Mouse (Mus musculus) spleen, adult 2 months (tissue): Measurements from ENCODE around the gene Ccdc12. TPM values are rescaled to one million over a fixed set of nuclear protein-coding genes. Genes with fewer than 3 reads are reported as not detected.

Experiments
- DNase-seq, 2 experiments: peaks; one replicate each; pipeline versions ENCODE4 v3.0.0 to v3.0.0-alpha.2; 2012 to 2021; ENCODE audit warnings: low spot score in 2 of 2, low read depth in 1 of 2
- H3K27ac ChIP-seq: fragments of 200-500 bp; 2 replicates; pipeline ENCODE4 v1.5.1; 2012; ENCODE audit warnings: low read length, inconsistent platforms; ENCODE audit not compliant: insufficient read depth
- H3K27me3 ChIP-seq: fragments of 200-500 bp; 2 replicates; pipeline ENCODE4 v1.6.1; 2012; ENCODE audit warnings: mild to moderate bottlenecking, moderate library complexity, low read length, inconsistent platforms; ENCODE audit not compliant: control insufficient read depth, insufficient read depth
- H3K36me3 ChIP-seq: fragments of 200-500 bp; 2 replicates; pipeline ENCODE4 v1.6.1; 2012; ENCODE audit warnings: mild to moderate bottlenecking, low read length, inconsistent platforms; ENCODE audit not compliant: control insufficient read depth, insufficient read depth
- H3K4me1 ChIP-seq: fragments of 200-500 bp; 2 replicates; pipeline ENCODE4 v1.6.1; 2011; ENCODE audit warnings: inconsistent platforms; ENCODE audit not compliant: control insufficient read depth, insufficient read depth, insufficient read length
- H3K4me3 ChIP-seq: fragments of 200-500 bp; 2 replicates; pipeline ENCODE4 v1.5.1; 2011; ENCODE audit warnings: mild to moderate bottlenecking, inconsistent platforms; ENCODE audit not compliant: insufficient read depth, insufficient read length; ENCODE audit errors: extremely low read depth
- CTCF ChIP-seq: fragments of 200-500 bp; IDR thresholded peaks from 2 replicates; pipeline ENCODE4 v1.5.1; 2011; ENCODE audit warnings: mild to moderate bottlenecking, inconsistent platforms; ENCODE audit not compliant: insufficient read depth, insufficient read length, insufficient replicate concordance; ENCODE audit errors: extremely low read depth
- POLR2A ChIP-seq: fragments of 200-500 bp; IDR thresholded peaks from 2 replicates; pipeline ENCODE4 v1.6.1; 2011; ENCODE audit warnings: low read depth, low read length, inconsistent platforms
- WGBS: fragments of 180-500 bp; shearing (Covaris S2); methylation state at CpG from one replicate; pipeline ENCODE4 v1.1.7; 2018; 5-methylcytosine and 5-hydroxymethylcytosine counted together
- polyA plus RNA-seq: library from polyadenylated mRNA; depleted of rRNA; stranded (reverse); fragments of >200 nt; gene quantifications from 2 replicates; pipeline ENCODE4 v1.2.3, GENCODE M21; 2012

Ccdc12 gene
- polyA plus RNA-seq, 1 experiment: 103 TPM

DNA sequence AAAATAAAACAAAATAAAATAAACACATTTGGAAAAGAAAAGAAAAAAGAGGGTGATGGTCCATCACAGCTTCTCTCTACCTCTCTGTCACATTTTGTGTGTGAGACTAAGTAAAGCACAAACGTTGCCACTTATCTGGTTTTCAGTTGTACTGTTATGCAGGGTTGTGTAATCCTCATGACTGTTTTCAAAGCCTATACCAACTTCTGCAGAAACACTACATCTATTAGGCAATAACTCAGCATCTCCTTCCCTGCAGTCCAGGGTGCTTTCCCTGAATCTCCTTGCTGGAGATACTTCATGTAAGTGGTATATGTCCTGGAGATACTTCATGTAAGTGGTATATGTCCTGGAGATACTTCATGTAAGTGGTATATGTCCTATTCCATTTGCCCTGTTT lies 6.5 kb downstream of the Ccdc12 start:
- Histone ChIP-seq H3K27ac (no peak overlapping the region), H3K4me1 (peaks cover 33% of the 10 kb centered on the region; the same call in 1 of the 2 replicates), H3K36me3 (peaks cover 3% of the 10 kb centered on the region), H3K4me3 (no peak overlapping the region), H3K27me3 (no peaks in the 10 kb centered on the region)
- TF ChIP-seq POLR2A (no peak), CTCF (no peak)
- DNase-seq: no peak
- WGBS: 55% methylated on average over 1 of the region's 1 CpGs

GRCm38 (mm10) chr9:110665912-110666311 lies 9.6 kb downstream of the Ccdc12 start:
- Histone ChIP-seq H3K36me3 (no peaks in the 10 kb centered on the region), H3K4me3 (no peak overlapping the region), H3K27ac (0 out of 2 replicates have a peak overlapping the region, but pooled peaks have one; percentile 6)

GRCm38 (mm10) chr9:110666374-110666773 lies 10.1 kb downstream of the Ccdc12 start:
- no peaks in the 10 kb centered on the region for H3K36me3 ChIP-seq
- H3K4me3 ChIP-seq: no peak overlapping the region
- TF ChIP-seq POLR2A: no peak
- no peak for TF ChIP-seq CTCF
- H3K27me3 ChIP-seq: no peaks in the 10 kb centered on the region
- H3K27ac ChIP-seq: peak overlapping the region; percentile 26; the same call in 1 of the 2 replicates
- 23% methylated on average over 8 of the region's 8 CpGs for WGBS
- H3K4me1 ChIP-seq: peaks cover 24% of the 10 kb centered on the region; the same call in 1 of the 2 replicates
- no peak for DNase-seq

More at GRCm38 (mm10) chr9:110665912-110666311, 9.6 kb downstream of the Ccdc12 start:
- Histone ChIP-seq H3K27me3 (no peaks in the 10 kb centered on the region), H3K4me1 (peaks cover 28% of the 10 kb centered on the region; the same call in 1 of the 2 replicates)
- 3% methylated on average over 4 of the region's 4 CpGs for WGBS
- DNase-seq: peak in 1 of 2 experiments; percentile 61
- TF ChIP-seq POLR2A (no peak), CTCF (no peak)

DNA sequence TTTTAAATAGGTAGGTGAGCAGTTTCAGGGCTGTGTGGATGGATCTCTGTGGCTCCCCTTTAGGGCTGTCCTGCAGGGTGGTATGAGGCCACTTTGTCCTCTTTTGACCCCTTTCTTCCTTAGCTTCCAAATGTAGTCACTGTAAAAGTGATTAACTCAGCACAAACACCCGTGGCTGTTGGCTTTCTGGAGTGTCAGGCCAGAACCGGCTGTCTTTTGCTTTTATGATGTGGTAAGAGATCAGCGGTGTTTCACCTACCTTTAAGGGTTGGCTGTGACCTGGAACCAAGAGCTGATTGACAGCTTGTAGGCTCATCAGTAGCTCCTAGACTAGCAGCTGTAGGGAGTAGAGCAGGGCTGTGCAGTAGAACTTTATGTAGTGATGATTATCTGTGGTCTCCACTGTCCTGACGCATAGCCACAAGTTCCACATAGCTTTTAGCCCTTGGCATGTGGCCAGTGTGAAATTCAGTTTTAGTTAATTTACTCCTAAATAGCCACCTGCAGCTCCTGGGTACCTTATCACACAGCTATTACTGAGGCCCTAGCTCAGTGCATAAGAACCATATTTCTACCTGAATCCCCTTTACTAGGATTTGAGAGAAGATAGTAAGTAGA lies 11.0 kb downstream of the Ccdc12 start:
- no peak for DNase-seq
- Histone ChIP-seq H3K36me3 (no peaks in the 10 kb centered on the region), H3K27me3 (no peaks in the 10 kb centered on the region), H3K27ac (no peak overlapping the region), H3K4me3 (no peak overlapping the region), H3K4me1 (peaks cover 18% of the 10 kb centered on the region; the same call in 1 of the 2 replicates)
- TF ChIP-seq POLR2A (no peak), CTCF (no peak)
- 38% methylated on average over 4 of the region's 4 CpGs for WGBS

GRCm38 (mm10) chr9:110668601-110669293 lies 12.4 kb downstream of the Ccdc12 start:
- H3K4me3 ChIP-seq: no peak overlapping the region
- no peak for DNase-seq
- H3K27me3 ChIP-seq: no peaks in the 10 kb centered on the region
- 80% methylated on average over 6 of the region's 6 CpGs for WGBS
- TF ChIP-seq CTCF (no peak), POLR2A (no peak)
- no peak overlapping the region for H3K27ac ChIP-seq
- H3K36me3 ChIP-seq: no peaks in the 10 kb centered on the region
- peaks cover 23% of the 10 kb centered on the region; the same call in 1 of the 2 replicates for H3K4me1 ChIP-seq

GRCm38 (mm10) chr9:110669785-110670184 lies 13.5 kb downstream of the Ccdc12 start:
- WGBS: 83% methylated on average over 5 of the region's 5 CpGs
- peaks cover 22% of the 10 kb centered on the region; the same call in 1 of the 2 replicates for H3K4me1 ChIP-seq
- H3K36me3 ChIP-seq: no peaks in the 10 kb centered on the region
- H3K27ac ChIP-seq: no peak overlapping the region
- no peak for DNase-seq
- H3K27me3 ChIP-seq: no peaks in the 10 kb centered on the region
- no peak overlapping the region for H3K4me3 ChIP-seq
- TF ChIP-seq POLR2A: no peak
- no peak for TF ChIP-seq CTCF
